In genomic region chr6:29853900-29854390, GRCm38 (mm10) we compare ENCODE assay signal across 12 mouse cellular contexts.
DNase-seq lines count a peak whose midpoint lies in the region; ATAC-seq and TF ChIP-seq lines count a peak whose summit lies in the region.
"Had no signal": no experiment of that assay in that cellular context is flagged by ENCODE, and none has a peak within 500 bp of the region (broad histone marks: within the 10 kb centered on the region; RNA-seq: fewer than 3 reads in every experiment).

No protein-coding gene starts in this region.

- DNase-seq in cerebellum, adult 11 months = peak; percentile 16
- DNase-seq in kidney, postnatal 0 days (ENCODE audit: low spot score) = no peak
- no peak for DNase-seq in kidney, adult 9 months
- DNase-seq in cerebellum, adult 8-10 months = peak; percentile 19
- no peak for DNase-seq in limb, embryonic 10.5 days (ENCODE audit: low spot score)
- no peak for DNase-seq in frontal cortex, postnatal 25 days (ENCODE audit: low spot score in 2 of 2)
- DNase-seq in ovary, postnatal 10 days (ENCODE audit: low spot score) = no peak

- no peak overlapping the region for H3K9ac ChIP-seq in kidney, postnatal 0 days (ENCODE audit: low read depth, low read length)
- H3K9ac ChIP-seq: forebrain, embryonic 12.5 days; kidney, embryonic 15.5 days; liver, embryonic 14.5 days; neural tube, embryonic 12.5 days had no signal

- no peak overlapping the region for H3K27ac ChIP-seq in kidney, postnatal 0 days
- H3K27ac ChIP-seq in limb, embryonic 10.5 days = peak overlapping the region; percentile 87
- H3K27ac ChIP-seq: forebrain, embryonic 12.5 days; kidney, embryonic 15.5 days; liver, embryonic 14.5 days; neural tube, embryonic 12.5 days had no signal

- H3K4me2 ChIP-seq in kidney, postnatal 0 days (ENCODE audit: low read length) = peak overlapping the region; percentile 37; the same call in 1 of the 2 replicates

- 91% methylated on average over 6 of the region's 6 CpGs for WGBS in kidney, postnatal 0 days
- WGBS in limb, embryonic 10.5 days = 86% methylated on average over 6 of the region's 6 CpGs

- H3K4me3 ChIP-seq in kidney, postnatal 0 days (replicated peaks; ENCODE audit: low read depth, low read length) = no peak overlapping the region
- no peak overlapping the region for H3K4me3 ChIP-seq in limb, embryonic 10.5 days
- H3K4me3 ChIP-seq: forebrain, embryonic 12.5 days; neural tube, embryonic 12.5 days had no signal

- no peaks in the 10 kb centered on the region for H3K27me3 ChIP-seq in kidney, postnatal 0 days (ENCODE audit: insufficient read depth, low read length)
- H3K27me3 ChIP-seq in limb, embryonic 10.5 days (ENCODE audit: low read depth, poor library complexity, severe bottlenecking) = no peaks in the 10 kb centered on the region
- H3K27me3 ChIP-seq: forebrain, embryonic 12.5 days; kidney, embryonic 15.5 days; neural tube, embryonic 12.5 days had no signal

- 0 out of 2 replicates have a peak, but pooled peaks cover 3% of the 10 kb centered on the region for H3K4me1 ChIP-seq in kidney, postnatal 0 days (replicated peaks; ENCODE audit: insufficient read depth, low read length)
- peaks cover 33% of the 10 kb centered on the region for H3K4me1 ChIP-seq in limb, embryonic 10.5 days

- no peaks in the 10 kb centered on the region for H3K36me3 ChIP-seq in kidney, postnatal 0 days (ENCODE audit: insufficient read depth, low read length)
- no peaks in the 10 kb centered on the region for H3K36me3 ChIP-seq in limb, embryonic 10.5 days
- H3K36me3 ChIP-seq: forebrain, embryonic 12.5 days; kidney, embryonic 15.5 days; neural tube, embryonic 12.5 days had no signal

- no peak; the same call in 1 of the 2 replicates for ATAC-seq in cerebellum, adult (ENCODE audit: insufficient number of reproducible peaks, low FRiP score, low TSS enrichment)
- no peak for ATAC-seq in kidney, postnatal 0 days (replicated peaks; ENCODE audit: low FRiP score, low read depth)

- H3K9me3 ChIP-seq in kidney, postnatal 0 days (replicated peaks; ENCODE audit: low read length) = no peaks in the 10 kb centered on the region
- H3K9me3 ChIP-seq in limb, embryonic 10.5 days (replicated peaks) = no peaks in the 10 kb centered on the region
- H3K9me3 ChIP-seq: forebrain, embryonic 12.5 days; kidney, embryonic 15.5 days; neural tube, embryonic 12.5 days had no signal

- no peak for TF ChIP-seq CTCF in kidney, postnatal 0 days (IDR thresholded peaks at IDR 0.05; ENCODE audit: low read depth)

Comparison
In these comparisons a context has a peak if more than half of its experiments do, and no peak if none do; other contexts are left out.
1. DNase-seq: peak in cerebellum, adult 11 months (single experiment) and cerebellum, adult 8-10 months (single experiment); none in kidney, postnatal 0 days (single experiment), kidney, adult 9 months (single experiment), limb, embryonic 10.5 days (single experiment), frontal cortex, postnatal 25 days (0 of 2) and ovary, postnatal 10 days (single experiment).